Mouse (Mus musculus) left cerebral cortex, adult 11 months (tissue): ENCODE results near the gene Gm7942.
"Not testable (repeated sequence)": the region's sequence is repeated elsewhere in the genome, so short reads cannot be mapped to it uniquely, and the experiment has no call there.

ENCODE experiments used
- DNase-seq: peaks from one replicate; pipeline ENCODE4 v3.0.0; 2022; ENCODE audit warnings: low spot score

Gene Gm7942

DNA sequence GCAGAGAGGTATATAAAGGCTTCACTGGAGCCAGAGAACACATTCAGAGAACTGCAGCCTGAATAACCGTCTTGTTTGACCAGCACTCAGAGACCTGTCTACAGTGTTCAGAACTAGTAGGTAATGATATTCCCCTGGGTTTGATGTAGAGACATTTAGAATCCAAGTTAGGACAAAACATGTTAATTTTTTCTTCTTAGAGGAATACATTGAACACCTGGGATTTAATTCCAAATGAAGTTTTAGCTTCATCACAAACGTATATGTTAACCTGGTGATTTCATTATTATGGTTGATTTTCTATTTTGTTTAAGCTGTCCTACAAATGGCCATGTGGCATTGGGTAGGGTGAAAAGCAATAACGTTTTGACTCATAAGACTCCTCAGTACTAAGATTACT is at the start of gene Gm7942:
TSS of gene Gm7942 (plus strand) at position 301 of the 400 bp plus-strand sequence.
- DNase-seq, result not testable (repeated sequence)
